Mouse (Mus musculus) bone marrow, adult 2 months (tissue): ENCODE data around the gene Ptrh2. TPM values are rescaled to one million over a fixed set of nuclear protein-coding genes. Genes with fewer than 3 reads are reported as not detected.
A peak's percentile ranks its signal among the peaks of the same experiment; 100 is the strongest.

ENCODE experiments used
- H3K27ac ChIP-seq: fragments of 200-500 bp; 2 replicates; pipeline ENCODE4 v1.5.1; 2012; ENCODE audit warnings: low read depth, mild to moderate bottlenecking, control low read depth, inconsistent platforms, low read length; ENCODE audit not compliant: control insufficient read depth, poor library complexity, insufficient read depth
- H3K4me1 ChIP-seq: fragments of 200-500 bp; 2 replicates; pipeline ENCODE4 v1.6.1; 2011; ENCODE audit warnings: low read length; ENCODE audit not compliant: control insufficient read depth, insufficient read depth
- H3K4me3 ChIP-seq: fragments of 200-500 bp; replicated peaks from 2 replicates; pipeline ENCODE3; 2011; ENCODE audit warnings: mild to moderate bottlenecking, low read depth, low read length, control low read depth; ENCODE audit not compliant: control insufficient read depth
- CTCF ChIP-seq: fragments of 200-500 bp; IDR thresholded peaks from 2 replicates; pipeline ENCODE4 v1.5.1; 2011; ENCODE audit warnings: low read length, control low read depth; ENCODE audit not compliant: control insufficient read depth, insufficient read depth
- POLR2A ChIP-seq: fragments of 200-500 bp; IDR thresholded peaks from 2 replicates; pipeline ENCODE4 v1.6.1; 2011; ENCODE audit warnings: low read depth, mild to moderate bottlenecking, control low read depth, low read length, borderline replicate concordance; ENCODE audit not compliant: control insufficient read depth
- WGBS: fragments of 180-500 bp; shearing (Covaris S2); methylation state at CpG from one replicate; pipeline ENCODE4 v1.1.7; 2018; 5-methylcytosine and 5-hydroxymethylcytosine counted together
- polyA plus RNA-seq: library from polyadenylated mRNA; stranded (reverse); fragments of >200 nt; gene quantifications from 2 replicates; pipeline ENCODE4 v1.2.4, GENCODE M21; 2011; ENCODE audit warnings: low replicate concordance; ENCODE audit not compliant: missing spikeins, insufficient read depth, insufficient read length

Ptrh2 gene
- polyA plus RNA-seq, 1 experiment: 14.3 TPM

DNA sequence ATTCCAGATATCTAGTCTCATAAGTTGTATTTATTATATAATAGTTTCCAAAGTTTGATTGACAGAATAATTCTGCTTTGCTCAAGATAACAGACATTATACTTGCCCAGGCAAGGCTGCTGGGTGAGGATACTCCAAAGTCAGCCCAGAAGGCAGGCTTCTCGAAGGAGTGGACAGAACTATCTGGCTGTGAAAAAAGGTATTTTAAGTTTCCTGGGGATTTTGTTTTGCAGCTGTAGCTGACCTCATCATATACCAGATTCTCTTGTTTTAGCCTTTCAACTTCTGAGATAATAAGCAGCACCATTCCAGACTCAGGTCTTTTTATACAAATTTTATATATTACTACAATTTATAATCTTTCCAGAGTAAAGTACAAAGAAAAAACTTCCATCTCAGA, 34.2 kb upstream of the Ptrh2 start:
- Histone ChIP-seq H3K27ac (no peak overlapping the region), H3K4me1 (peaks cover 1% of the 10 kb centered on the region; the same call in 1 of the 2 replicates), H3K4me3 (no peak overlapping the region)
- 88% methylated on average over 1 of the region's 1 CpGs for whole genome bisulfite sequencing
- TF ChIP-seq CTCF: no peak
- no peak for TF ChIP-seq POLR2A

DNA sequence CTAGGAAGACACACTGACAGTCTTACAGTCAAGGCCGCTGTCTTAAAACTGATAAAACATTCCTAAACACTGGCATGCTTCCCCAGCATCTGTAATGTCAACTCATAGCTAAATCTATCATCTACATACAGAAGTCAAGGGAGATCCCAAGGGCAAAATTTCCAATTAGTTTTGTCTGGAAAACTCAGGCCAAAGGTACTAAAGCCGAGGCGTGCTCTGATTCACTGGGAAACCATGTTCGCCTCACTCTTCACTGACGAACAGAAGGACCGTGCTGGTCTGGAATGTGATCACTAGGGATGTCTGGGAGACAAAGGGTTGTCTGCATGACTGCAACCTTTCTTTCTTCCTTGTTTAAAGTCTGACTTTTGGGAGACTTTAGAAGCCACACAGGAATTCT, 33.1 kb upstream of the Ptrh2 start:
- TF ChIP-seq CTCF (no peak), POLR2A (no peak)
- Histone ChIP-seq H3K4me3 (no peak overlapping the region), H3K27ac (no peak overlapping the region), H3K4me1 (peaks cover 1% of the 10 kb centered on the region; the same call in 1 of the 2 replicates)
- 93% methylated on average over 6 of the region's 6 CpGs for WGBS

DNA sequence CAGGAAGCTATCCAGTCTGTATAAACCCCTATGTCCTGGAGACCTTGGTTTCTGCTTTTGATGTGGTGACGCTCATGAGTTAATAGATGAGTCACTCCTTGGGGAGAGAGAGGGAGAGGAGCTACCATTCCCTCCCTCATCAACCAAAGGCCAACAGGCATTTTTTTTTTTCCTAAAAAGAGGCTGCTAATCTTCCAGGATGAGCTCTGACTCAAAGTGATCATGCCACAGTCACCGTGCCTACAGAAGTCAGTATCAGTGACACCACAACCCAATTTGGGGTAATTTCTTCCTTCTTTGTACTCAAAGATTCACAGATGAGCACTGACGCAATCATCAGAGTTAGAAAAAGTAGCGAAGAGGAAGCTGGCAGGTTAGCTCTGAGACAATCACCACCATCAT, 31.2 kb upstream of the Ptrh2 start:
- TF ChIP-seq POLR2A (no peak), CTCF (no peak)
- 45% methylated on average over 4 of the region's 4 CpGs for WGBS
- Histone ChIP-seq H3K27ac (peak overlapping the region; percentile 32; the same call in 1 of the 2 replicates), H3K4me1 (peaks cover 1% of the 10 kb centered on the region; the same call in 1 of the 2 replicates), H3K4me3 (no peak overlapping the region)

DNA sequence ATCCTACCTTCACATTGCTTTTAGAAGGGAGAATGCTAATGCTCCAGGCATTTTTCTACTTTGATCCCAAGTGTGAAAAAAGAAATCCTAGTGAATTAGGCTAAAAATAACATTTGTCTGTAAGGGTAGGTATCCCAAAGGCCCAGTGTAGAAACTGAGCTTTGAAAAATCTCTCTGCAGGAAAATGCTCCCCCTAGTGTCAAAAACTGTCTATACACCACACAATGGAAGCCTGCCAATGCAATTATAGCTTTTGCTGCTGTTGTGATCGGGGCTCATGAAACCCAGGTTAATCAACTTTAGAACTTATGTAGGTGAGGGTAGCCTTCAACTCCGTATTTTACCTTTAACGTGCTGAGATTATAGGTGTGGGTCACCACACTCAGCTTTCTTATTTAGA, 30.3 kb upstream of the Ptrh2 start:
- Histone ChIP-seq H3K4me3 (no peak overlapping the region), H3K4me1 (peaks cover 1% of the 10 kb centered on the region; the same call in 1 of the 2 replicates), H3K27ac (no peak overlapping the region)
- 19% methylated on average over 3 of the region's 3 CpGs for WGBS
- TF ChIP-seq CTCF (peak; percentile 18; the same call in 1 of the 2 replicates), POLR2A (no peak)

DNA sequence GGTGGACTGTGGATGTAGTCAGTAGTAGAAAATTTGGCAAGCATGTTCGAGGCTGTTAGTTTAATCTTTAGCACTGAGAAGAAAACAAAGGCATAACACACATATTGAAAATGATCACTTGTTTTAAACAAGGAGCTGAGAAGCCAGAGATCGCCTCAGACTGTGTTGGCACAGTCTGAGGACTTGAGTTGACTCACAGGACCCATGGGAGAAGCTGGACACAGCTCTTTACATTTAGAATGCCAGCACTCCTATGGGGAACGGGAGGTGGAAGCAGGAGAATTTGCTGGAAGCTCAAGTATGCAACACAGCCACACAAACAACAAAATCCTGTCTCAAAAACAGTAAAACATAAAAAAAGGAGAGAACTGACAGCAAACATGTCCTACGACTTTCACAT, 29.7 kb upstream of the Ptrh2 start:
- no peak overlapping the region for H3K27ac ChIP-seq
- H3K4me1 ChIP-seq: peaks cover 1% of the 10 kb centered on the region; the same call in 1 of the 2 replicates
- no peak for TF ChIP-seq CTCF
- no peak overlapping the region for H3K4me3 ChIP-seq
- 84% methylated on average over 4 of the region's 4 CpGs for WGBS

DNA sequence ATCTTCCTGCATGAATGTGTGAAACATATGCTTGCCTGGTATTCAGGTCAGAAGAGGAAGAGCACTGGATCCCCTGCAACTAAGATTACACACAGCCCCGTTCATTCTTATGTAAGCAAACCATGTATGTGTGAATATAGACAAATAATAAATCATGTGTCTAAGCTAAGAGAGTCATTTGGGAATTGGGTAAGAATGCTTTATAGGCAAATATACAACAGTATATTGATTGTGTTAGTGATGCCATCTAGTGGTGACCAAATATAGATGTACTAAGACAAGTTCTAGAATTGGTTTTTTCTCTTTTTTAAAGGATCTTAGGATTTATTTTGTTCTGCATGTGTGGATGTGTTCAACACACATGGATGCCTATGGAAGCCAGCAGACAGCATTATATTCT, 28.1 kb upstream of the Ptrh2 start:
- WGBS: 11% methylated on average over 1 of the region's 1 CpGs
- Histone ChIP-seq H3K4me3 (no peak overlapping the region), H3K4me1 (peaks cover 1% of the 10 kb centered on the region; the same call in 1 of the 2 replicates), H3K27ac (no peak overlapping the region)
- TF ChIP-seq POLR2A (no peak), CTCF (no peak)

DNA sequence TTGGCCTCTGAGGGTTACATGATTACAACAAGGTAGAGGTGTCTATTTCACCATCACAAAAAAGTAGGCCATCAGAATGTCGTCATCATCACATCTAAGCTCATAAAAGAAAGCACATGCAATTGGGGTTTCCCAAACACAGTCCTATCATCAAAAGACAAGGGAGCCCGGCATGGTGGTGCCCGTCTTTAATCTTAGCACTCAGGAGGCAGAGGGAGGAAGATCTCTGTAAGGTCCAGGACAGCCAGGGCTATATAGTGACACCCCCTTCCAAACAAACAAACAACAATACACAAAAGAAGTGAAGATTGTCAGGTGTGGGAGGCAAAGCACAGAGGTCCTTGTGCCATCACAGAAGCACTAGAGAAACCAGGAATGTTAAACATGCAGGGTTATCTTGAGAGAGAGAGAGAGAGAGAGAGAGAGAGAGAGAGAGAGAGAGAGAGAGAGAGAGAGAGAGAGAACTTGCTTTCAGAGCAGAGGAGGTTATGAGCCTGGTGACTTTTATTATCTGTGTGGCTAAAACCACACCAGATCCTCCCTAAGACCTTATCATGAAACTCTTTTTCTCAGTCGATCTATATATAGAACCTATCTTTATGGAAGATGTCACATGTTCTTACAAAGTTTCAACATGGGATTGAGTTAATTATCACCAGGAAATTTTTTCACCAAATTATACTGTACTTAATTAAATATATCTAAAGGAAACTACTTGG, 26.8 kb upstream of the Ptrh2 start:
- TF ChIP-seq CTCF (no peak), POLR2A (no peak)
- no peak overlapping the region for H3K27ac ChIP-seq
- H3K4me3 ChIP-seq: no peak overlapping the region
- 56% methylated on average over 4 of the region's 4 CpGs for WGBS
- H3K4me1 ChIP-seq: peaks cover under 1% of the 10 kb centered on the region; the same call in 1 of the 2 replicates

DNA sequence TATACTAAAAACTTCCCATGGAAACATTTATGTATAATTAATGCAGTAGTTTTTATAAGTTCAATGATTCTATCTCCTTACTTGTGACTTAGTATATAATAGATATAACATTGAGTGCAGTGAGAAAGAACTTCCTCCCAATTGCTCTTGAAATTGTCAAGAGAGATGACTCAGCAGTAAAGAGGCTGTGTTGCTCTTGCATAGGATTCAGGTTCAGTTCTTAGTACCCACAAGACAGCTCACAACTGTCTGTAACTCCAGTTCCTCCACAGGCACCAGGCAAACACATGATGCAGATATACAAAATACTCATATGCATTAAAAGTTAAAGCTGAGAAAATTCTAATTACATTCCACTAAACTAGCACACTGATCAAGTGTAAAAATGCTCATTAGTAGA, 25.9 kb upstream of the Ptrh2 start:
- H3K4me3 ChIP-seq: no peak overlapping the region
- no peak overlapping the region for H3K27ac ChIP-seq
- TF ChIP-seq CTCF: no peak
- TF ChIP-seq POLR2A: no peak
- no peaks in the 10 kb centered on the region; the same call in 1 of the 2 replicates for H3K4me1 ChIP-seq
